Mouse (Mus musculus) embryo, embryonic 10 days (tissue): ENCODE data around the gene Avl9.

Source experiments
- DNase-seq: peaks from one replicate; pipeline ENCODE4 v3.0.0-alpha.2; 2015; ENCODE audit warnings: low spot score

The Avl9 gene

DNA sequence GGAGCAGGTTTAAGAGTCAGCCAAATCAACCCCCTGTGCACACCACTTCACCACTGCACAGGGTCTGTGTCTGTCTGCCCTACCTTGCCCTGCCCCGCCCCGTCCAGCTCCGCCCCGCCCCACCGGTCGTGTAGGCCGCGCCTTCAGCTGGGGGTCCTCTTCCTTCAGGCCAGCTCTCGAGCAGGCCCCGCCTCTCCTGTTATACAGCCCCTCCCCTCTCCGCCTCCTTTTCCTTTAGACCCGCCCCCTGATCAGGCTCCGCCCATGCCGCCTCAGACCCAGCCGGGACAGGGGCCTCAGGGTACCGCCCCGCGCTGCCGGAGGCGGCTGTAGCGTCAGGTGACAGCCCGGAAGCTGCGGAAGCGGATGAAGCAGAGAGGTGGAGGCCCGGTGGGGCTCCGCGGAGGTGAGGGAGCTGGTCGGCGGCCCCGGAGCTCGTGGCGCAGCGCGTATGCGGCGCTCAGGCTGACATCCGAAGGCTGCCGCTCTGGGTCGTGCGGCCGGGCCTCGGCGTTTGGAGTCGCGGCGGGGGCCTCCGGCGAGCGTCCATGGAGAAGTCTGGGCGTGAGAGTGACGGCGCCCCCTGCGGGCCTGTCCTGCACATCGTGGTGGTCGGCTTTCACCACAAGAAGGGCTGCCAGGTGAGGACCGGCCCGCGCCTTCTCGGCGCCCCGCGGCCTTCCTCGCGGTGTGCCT lies at the start of gene Avl9:
Gene Avl9, plus strand, starts transcription at position 326 of the 696 bp plus-strand sequence.
- peak; percentile 94 for DNase-seq

DNA sequence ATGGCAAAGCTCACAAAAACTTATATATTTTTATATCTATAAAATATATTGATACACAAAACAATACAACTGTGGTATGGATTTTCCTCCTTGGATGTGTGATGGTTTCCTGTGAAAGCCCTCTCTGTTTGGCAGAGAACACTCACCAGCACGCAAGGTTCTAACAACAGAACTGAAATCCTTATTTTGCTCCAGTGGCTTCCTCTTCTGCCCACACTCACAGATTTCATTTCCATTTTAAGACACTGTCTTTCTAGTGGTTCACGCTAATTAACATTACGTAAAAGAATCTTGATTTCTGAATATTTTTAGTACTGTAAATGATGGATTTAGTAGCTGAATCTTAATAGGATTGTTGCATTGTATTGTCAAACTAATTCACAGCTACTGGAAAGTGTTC lies 26.5 kb upstream of the Avl9 start:
- DNase-seq: no peak

DNA sequence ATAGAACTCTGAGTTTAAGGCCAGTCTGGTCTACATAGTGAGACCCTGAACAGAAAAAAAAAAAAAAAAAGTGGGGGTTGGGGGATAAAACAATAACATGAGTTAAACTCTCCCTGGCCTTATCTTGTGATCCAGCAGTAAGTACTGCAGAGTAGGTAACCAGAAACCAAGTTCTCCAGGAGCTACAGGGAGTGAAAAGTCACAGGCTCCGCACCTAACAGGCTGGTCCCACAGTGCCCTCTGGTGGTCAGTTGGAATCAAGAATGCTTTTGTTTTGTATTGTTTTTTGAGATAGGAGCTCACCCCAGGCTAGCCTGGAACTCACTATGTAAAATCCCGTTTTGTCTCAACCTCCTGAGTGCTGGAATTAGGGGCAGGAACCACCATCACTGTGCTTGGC lies 23.5 kb upstream of the Avl9 start:
- DNase-seq: peak; percentile 94

DNA sequence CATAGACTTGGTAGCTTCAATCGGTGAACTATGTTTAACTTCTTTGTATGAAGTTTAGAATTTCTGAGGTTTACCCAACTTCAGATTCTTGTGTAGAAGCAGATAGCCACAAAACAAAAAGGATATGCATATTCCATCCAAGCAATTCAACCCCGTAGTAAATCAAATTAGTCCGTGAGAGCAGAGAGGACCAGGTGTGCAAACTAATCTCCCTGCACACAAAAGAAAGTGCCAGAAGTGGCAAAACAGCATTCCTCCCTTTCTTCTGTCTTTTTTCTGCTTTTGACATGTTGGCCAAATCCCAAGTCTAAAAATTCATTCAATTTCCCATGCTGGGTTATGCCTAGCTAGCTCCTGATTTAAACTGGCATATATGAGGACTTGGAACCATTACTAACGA lies 22.3 kb upstream of the Avl9 start:
- no peak for DNase-seq

DNA sequence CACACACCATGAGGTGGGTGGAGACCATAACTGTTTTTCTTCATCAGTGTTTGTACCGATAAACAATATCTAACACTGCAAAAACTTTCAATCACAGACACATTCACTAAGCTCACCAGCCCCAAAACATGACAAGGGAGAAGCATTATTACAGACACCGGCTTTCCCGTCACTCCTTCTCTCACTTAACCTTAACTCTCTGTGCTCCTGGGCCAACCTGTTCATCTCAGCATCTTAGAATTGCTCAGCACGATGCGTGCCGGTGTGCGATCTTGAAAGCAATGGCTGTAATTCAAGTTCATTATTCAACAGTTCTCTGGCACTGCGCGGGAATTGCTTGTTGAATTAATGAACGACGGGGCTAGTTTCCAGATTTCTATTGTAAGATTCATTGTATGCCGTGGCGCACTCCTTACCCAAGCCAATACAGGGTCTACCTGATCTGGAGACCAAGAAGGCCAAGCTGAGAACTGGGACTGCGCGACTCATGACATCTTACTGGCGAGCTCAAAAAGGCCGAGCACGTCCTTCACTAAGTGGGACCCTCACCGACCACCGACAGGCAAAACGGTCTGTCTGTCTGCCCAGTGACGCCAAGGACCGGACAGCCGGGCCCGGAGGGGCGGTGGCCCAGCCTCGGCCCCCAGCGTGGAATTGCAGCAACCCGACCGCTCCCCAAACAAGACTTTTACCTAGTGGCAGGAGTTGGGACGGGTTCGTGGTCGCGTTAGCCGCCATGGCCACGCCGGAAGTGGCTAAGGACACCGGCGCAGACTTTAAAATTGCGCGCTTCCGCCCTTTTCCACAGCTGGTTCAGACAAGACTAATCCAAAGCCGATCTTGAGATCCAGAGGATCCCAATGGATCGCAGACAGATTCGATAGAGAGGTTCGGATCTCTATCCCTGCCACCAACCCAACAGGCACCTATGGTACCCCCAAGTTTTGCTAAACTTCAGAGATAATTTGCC lies 10.5 kb upstream of the Avl9 start, which contains the start of gene Lsm5:
Gene Lsm5, minus strand, starts transcription at position 780 of the 970 bp plus-strand sequence.
- peak; percentile 94 for DNase-seq

DNA sequence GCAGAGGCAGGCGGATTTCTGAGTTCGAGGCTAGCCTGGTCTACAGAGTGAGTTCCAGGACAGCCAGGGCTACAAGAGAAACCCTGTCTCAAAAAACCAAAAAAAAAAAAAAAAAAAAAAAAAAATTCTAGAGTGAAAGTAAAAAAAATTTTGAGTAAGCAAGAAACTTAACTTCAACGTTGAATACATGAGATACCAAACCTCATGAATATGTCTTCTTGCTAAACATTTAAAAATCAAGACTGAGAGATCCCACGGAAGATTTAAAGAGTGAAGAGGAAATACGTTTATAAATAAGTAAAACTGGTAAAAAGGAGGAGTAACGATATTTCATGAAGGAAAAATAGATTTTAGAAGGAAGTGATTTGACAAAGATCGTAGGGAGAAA lies 519 bp upstream of the Avl9 start:
- DNase-seq: no peak

DNA sequence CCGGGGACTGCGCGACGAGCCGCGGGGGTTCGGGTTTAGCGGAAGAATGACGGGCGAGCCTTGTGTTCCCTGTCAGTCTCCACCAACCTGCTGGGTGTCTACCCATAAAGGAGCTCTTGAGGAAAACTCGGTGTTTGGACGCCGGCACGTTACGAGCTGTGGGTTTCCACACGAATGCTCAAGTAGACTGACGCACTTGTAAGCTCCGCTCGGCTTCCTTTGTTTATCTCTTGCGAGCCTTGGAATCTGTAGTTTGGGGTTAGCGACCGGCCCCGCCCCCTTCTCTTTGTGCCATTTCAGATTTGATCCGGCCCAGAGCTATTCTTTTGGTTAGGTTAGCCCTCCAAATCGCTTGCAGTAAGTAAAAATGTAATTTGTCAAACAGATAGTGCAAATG lies 569 bp downstream of the Avl9 start:
- peak; percentile 72 for DNase-seq

DNA sequence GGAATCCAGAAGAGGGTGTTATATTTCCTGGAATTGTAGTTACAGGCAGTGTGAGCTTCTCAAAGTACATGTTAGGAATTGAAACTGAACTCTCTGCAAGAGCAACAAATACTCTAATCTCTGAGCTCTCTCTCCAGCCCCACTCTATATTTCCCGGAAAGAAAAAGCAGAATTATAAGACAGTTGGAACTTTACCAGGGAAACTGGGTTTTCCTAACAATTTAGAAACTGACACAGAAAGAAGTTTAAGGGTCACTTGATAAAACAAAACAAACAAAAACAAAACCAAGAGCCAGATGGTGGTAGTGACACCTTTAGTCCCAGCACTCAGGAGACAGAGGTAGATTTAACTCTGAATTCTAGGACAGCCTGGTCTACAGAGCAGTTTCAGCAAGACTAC lies 4.4 kb downstream of the Avl9 start:
- no peak for DNase-seq

DNA sequence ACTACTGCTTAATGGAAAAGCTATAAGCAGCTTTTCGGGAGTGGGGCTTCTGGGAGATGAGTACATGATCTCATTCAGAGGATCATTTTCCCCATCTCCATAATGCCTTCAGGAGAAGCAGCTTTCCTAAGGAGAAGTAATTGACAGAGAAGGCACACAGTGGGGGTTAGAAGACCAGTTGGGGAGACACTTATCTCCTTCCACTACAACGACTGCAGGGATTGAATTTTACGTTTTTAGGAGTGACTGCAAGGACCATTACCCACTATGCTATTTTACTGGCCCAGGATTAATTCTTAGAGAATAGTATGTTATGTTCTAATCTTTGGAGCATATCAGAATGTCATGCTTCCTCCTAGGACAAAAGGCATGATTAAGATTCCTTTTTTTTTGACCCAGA lies 6.2 kb downstream of the Avl9 start:
- DNase-seq: no peak

DNA sequence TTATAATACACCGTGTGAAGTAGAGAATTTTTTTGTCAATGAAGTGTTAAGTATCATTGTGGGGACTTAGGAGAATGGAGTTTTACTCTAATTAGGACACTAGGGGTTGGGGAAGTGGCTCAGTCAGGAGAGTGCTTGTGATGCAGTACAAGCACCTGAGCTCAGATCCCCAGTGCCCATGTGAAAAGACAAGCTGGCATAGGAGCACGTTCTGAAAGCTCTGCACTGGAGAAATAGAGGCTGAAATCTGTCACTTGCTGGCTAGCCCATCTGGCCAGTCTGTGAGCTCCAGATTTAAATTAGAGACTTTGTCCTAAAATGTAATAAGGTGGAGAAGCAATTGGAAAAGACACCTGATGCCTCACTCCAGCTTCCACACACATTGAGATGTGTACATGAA lies 17.8 kb downstream of the Avl9 start:
- DNase-seq: no peak

DNA sequence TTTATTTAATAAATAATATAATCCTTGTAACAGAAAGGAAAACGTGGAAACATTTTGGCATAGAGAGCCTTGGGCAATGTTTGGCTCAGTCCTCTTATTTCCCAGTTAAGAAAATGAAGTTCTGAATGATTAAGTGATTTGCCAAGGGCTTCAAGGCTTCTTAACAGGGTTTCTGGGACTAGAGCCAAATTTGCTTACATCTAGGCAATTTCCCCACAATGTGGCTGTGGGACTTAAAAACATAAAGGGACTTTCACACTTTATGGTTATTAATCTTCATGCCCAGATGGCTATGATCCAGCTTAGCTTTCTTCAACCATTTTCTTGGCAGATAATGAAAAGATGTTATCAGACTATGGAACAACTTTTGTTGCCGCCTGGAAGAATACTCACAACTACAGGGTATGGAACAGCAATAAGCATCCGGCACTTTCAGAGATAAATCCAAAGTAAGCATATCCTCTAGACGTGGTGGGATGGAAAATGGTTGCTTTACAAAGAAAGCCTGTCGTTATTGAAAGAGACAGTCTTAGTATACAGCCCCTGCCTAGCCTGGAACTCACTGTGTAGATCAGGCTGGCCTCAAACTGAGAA lies 31.3 kb downstream of the Avl9 start:
- DNase-seq: no peak

DNA sequence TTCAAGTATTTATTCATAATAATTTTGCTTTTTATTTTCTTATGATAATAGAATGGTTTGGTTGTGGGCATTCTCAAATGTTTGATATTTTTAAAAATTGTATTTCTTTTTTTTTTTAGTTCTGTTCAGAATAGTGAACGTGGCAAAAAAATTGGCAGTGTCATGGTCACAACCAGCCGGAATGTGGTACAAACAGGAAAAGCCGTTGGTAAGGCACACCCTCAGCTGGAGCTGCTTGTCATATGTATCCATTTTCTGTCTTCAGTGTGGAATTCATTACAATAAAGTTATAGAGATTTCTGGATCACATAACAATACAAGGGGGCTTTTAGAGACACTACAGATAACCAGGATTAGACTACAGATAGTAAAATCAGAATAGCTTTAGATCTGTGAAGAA lies 39.0 kb downstream of the Avl9 start:
- DNase-seq: no peak

DNA sequence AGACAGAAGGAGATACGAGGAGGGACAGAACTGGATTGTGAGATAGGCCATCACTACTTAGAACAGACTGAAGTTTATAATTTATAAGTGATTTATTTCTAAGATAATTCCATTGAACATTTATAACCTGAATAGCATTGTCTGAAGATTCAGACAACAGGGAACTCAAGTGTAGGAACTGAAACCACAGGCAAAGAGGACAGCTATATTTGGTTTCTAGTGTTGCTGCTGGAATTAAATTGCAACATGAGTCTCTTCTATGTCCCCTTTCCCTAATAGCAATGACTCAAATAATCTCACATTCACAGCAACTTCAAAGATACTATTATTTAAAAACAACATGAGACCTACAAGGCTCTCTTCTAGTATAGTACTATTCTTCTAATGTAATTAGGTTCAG lies 41.4 kb downstream of the Avl9 start:
- no peak for DNase-seq

DNA sequence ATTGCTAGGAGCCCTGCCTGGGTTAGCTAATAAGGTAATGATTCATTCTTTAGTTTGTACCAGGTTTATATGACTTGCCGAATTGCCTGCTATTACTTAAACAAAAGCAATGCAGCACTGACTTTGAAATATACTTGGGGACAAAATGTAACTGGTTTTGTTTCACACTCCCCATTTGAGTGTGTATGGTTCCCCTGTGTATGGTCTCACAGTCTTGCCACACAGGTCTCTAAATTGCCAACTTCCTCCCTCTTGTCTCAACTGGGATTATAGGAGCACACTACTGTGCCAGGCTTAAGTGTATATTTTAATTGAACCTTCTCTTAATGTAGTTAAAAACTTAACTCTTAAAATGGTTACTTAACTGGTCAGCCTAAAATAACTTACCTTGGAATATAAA lies 44.6 kb downstream of the Avl9 start:
- DNase-seq: no peak

DNA sequence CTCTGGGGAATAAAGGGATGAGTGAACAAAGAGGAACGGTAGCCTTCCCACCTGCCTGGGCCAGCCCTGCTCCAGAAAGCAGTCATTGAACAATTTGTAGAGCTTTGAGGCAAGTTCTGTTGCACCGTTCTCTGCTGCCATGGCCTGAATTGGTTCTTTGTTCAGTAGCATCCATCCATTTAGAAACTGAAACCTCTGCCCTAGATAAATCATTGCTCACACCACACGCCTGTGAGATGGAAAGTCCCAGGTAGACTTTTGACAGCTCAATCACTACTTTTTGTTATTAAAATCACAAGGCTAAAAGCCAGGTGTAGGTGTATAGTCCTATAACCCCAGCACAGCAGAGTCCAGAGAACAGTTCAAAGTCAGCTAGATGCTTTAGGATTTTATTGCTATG lies 50.6 kb downstream of the Avl9 start:
- DNase-seq: no peak

DNA sequence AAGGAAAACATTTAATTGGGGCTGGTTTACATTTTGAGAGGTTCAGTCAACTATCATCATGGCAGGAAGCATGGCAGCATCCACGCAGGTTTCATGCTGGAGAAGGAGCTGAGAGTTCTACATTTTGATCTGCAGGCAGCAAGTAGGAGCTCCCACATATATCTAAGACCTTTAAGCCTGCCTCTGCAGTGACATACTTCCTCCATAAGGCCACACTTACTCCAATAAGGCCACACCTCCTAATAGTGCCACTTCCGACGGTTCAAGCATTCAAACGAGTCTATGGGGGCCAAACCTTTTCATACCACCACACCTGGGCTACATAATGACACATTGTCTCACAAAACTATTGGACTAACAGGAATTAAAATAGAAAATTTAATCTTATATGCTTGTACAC lies 51.0 kb downstream of the Avl9 start:
- DNase-seq: no peak

DNA sequence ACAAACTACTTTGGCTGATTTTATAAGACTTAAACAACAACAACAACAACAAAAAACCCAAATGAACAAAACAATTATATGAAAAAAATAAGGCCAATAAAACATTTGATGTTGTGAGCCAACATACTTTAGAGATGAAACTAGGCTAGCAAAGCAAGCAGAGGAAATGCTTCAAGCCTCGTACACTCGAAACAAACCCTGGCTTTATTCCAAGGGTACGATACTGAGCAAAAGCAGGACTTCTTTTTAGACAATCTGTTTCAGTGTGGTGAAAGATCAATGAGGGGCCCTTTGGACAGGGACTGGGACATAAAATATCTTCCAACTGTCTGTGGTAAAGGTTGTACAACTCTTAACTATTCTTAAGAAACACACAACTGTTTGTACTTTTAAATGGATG lies 61.1 kb downstream of the Avl9 start:
- DNase-seq: no peak

DNA sequence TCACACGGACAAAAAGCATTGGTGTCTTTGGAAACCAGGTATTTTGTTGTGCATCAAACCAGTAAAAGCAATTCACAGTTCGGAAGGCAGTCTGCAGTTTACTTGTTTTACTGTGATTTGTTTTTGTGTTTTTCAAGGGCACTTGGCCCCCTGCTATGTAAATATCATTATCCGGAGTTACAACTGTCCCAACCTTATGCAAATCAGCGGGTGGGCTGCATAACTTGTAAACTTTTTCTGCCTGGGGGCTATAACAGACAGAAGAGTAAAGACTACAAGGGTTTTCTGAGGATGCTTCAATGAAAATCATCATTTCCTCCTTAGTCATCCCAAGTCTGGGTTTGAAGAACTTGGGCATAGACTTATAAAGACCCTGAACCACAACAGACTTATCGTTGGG lies 64.9 kb downstream of the Avl9 start:
- DNase-seq: no peak

DNA sequence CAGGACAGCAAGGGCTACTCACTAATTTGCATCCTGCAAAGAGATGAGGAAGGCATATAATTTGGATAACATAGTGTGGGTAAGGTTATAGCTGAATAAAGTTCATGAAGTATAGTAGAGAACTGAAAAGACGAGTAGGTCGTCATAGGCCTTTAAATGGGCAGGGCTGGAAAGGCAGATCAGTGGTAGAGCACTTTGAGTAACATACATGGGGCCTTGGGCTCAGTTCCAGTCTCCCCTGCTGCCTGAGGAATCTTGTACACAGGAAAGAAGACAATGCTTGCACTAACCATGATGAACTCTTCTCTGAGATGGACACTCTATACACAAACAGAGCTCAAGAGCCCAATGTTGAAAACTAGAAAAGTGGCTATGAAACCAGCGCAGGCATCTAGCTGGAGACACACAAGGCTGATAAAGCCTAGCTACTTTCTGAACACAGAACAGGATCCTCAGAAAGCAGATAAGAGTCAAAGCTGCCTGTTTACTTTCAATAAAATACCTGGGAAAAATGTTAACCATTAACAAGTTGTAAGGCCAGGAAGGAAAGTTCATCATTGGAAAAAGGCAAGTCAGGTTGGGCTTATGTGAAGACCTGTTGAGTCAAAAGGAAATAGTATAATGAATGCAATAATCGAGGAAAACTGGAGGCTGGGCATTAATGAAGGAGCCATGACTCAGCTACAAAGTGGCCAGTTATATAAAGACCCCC lies 69.0 kb downstream of the Avl9 start:
- DNase-seq: no peak

DNA sequence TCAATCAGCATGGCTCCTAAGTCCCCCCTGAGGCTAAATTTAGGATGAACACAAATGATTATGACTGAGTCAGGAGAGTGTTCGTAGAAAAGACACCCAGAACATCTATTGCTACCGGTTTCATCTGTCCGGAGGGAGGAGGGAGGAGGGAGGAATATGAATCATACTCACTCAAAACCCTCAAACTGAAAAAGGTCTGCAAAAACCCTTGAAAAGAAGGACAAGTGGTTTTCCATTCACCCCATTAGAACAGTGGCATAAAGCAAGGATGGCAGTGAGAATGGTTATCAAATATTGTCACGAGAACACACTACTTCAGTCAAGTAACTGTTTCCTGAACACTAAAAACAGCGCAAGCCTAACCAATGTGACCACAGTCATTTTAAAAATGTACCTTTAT lies 70.4 kb downstream of the Avl9 start:
- DNase-seq: no peak

DNA sequence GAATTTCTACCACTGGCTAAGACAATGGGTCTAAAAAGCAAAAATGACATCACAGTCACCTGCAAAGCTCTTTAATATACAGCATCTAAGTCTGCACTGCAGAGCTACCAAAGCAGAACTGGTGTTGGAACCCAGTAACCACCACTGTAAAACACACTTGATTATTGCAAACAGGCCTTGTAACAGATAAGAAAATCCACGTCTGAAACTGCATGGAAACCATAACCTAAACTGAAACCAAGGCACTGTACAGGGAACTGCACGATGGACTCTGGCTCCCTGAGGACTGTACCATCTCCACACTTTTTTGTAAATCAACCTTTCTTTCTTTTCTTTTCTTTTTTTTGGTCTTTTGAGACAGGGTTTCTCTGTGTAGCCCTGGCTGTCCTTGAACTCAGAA lies 73.0 kb downstream of the Avl9 start:
- DNase-seq: no peak

DNA sequence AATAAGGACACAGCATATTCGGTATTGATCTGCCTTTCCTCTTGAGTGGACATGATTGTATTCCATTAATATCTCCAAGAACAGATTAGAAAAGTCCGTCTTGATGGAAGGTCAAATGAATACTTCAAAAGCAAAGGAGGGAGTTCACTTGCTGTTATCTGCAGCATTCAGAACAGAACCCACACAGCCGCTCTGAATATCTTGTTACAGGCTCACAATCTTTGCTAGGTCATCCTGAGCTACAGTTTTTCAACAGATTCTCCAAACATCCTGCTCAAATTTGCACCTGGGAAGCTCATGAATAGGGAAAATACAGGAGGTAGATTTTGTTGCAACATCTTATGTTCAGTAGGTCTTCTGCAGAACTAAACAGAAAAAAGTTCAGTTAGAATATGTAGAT lies 74.6 kb downstream of the Avl9 start:
- DNase-seq: no peak
